Comparison of ENCODE assay signal across 8 mouse cellular contexts in genomic region chr5:68012618-68013017, GRCm38 (mm10). TPM values are rescaled to one million over a fixed set of nuclear protein-coding genes. Genes with fewer than 3 reads are reported as not detected.
DNase-seq lines count a peak whose midpoint lies in the region; ATAC-seq lines count a peak whose summit lies in the region.

No protein-coding gene starts in this region.

- H3K27ac ChIP-seq in embryonic facial prominence, embryonic 10.5 days (replicated peaks) = no peak overlapping the region
- no peak overlapping the region for H3K27ac ChIP-seq in liver, embryonic 13.5 days
- no peak overlapping the region for H3K27ac ChIP-seq in neural tube, embryonic 14.5 days (ENCODE audit: low read depth, low read length)

- no peak overlapping the region for H3K4me3 ChIP-seq in embryonic facial prominence, embryonic 10.5 days
- no peak overlapping the region for H3K4me3 ChIP-seq in liver, embryonic 13.5 days (replicated peaks)
- H3K4me3 ChIP-seq in neural tube, embryonic 14.5 days (ENCODE audit: low read depth, low read length) = no peak overlapping the region

- no peak overlapping the region for H3K4me2 ChIP-seq in liver, embryonic 13.5 days
- no peak overlapping the region for H3K4me2 ChIP-seq in neural tube, embryonic 14.5 days (ENCODE audit: low read depth, low read length)

- H3K9ac ChIP-seq in liver, embryonic 13.5 days = no peak overlapping the region
- H3K9ac ChIP-seq in neural tube, embryonic 14.5 days (replicated peaks; ENCODE audit: low read depth, low read length) = no peak overlapping the region

- ATAC-seq in liver, embryonic 13.5 days (ENCODE audit: low read depth) = no peak
- ATAC-seq in neural tube, embryonic 14.5 days (ENCODE audit: low read depth) = peak; percentile 70

- DNase-seq in CD4-positive helper T cell, adult 2 months (ENCODE audit: low read depth, low spot score) = peak; percentile 64
- DNase-seq in adrenal gland, postnatal 14 days = peak; percentile 85
- peak; percentile 80 for DNase-seq in embryonic facial prominence, embryonic 10.5 days (ENCODE audit: low spot score)
- peak; percentile 81 for DNase-seq in heart, adult 8-10 months (ENCODE audit: low spot score)
- peak; percentile 91 for DNase-seq in kidney, postnatal 10 days
- DNase-seq in liver, embryonic 13.5 days = peak; percentile 42
- DNase-seq in testis, postnatal 14 days (ENCODE audit: low spot score) = peak; percentile 29

- H3K9me3 ChIP-seq in embryonic facial prominence, embryonic 10.5 days = no peaks in the 10 kb centered on the region
- no peaks in the 10 kb centered on the region for H3K9me3 ChIP-seq in liver, embryonic 13.5 days (replicated peaks)
- no peaks in the 10 kb centered on the region for H3K9me3 ChIP-seq in neural tube, embryonic 14.5 days (ENCODE audit: control insufficient read depth, low read length)

- H3K36me3 ChIP-seq in embryonic facial prominence, embryonic 10.5 days (replicated peaks) = no peaks in the 10 kb centered on the region
- no peaks in the 10 kb centered on the region for H3K36me3 ChIP-seq in liver, embryonic 13.5 days
- no peaks in the 10 kb centered on the region for H3K36me3 ChIP-seq in neural tube, embryonic 14.5 days (ENCODE audit: control insufficient read depth, insufficient read depth, low read length)

- H3K27me3 ChIP-seq in embryonic facial prominence, embryonic 10.5 days (replicated peaks; ENCODE audit: low read depth, poor library complexity, severe bottlenecking) = no peaks in the 10 kb centered on the region
- H3K27me3 ChIP-seq in liver, embryonic 13.5 days = no peaks in the 10 kb centered on the region; the same call in 1 of the 2 replicates
- no peaks in the 10 kb centered on the region for H3K27me3 ChIP-seq in neural tube, embryonic 14.5 days (ENCODE audit: control insufficient read depth, insufficient read depth, low read length)

- no peaks in the 10 kb centered on the region for H3K4me1 ChIP-seq in embryonic facial prominence, embryonic 10.5 days
- no peaks in the 10 kb centered on the region for H3K4me1 ChIP-seq in liver, embryonic 13.5 days (replicated peaks)
- H3K4me1 ChIP-seq in neural tube, embryonic 14.5 days (ENCODE audit: control insufficient read depth, insufficient read depth, low read length) = no peaks in the 10 kb centered on the region

- 21% methylated on average over 4 of the region's 4 CpGs for WGBS in embryonic facial prominence, embryonic 10.5 days
- WGBS in liver, embryonic 13.5 days (ENCODE audit: insufficient replicate concordance) = 4% methylated on average over 4 of the region's 4 CpGs
- 19% methylated on average over 4 of the region's 4 CpGs for WGBS in neural tube, embryonic 14.5 days

RNA-seq across cellular contexts. Expression of gene Grxcr1, which starts 19.0 kb away (rescaled TPM):
- total RNA-seq in adrenal gland, postnatal 14 days (2021) = not detected in 2 replicates
- 0.19 TPM in 2 replicates for polyA plus RNA-seq in embryonic facial prominence, embryonic 10.5 days (2016; fragmentation: Nextera tagmentation; extraction: Ambion mirVana)
- total RNA-seq in heart, adult 8-10 months (2022) = not detected
- polyA plus RNA-seq in liver, embryonic 13.5 days (2015; fragmentation: Nextera tagmentation; extraction: Ambion mirVana) = not detected in 2 replicates
- not detected in 2 replicates for polyA plus RNA-seq in neural tube, embryonic 14.5 days (2014; fragmentation: Nextera tagmentation; extraction: Ambion mirVana)

Comparison
In these comparisons a context has a peak if more than half of its experiments do, and no peak if none do; other contexts are left out.
1. DNase-seq: peak in every context shown above with its lines; median percentile 91 in kidney, postnatal 10 days; 85 in adrenal gland, postnatal 14 days; 81 in heart, adult 8-10 months; 80 in embryonic facial prominence, embryonic 10.5 days; 64 in CD4-positive helper T cell, adult 2 months; 42 in liver, embryonic 13.5 days; 29 in testis, postnatal 14 days.